Mouse (Mus musculus): ENCODE data around the gene Serpinh1. TPM values are rescaled to one million over a fixed set of nuclear protein-coding genes. Genes with fewer than 3 reads are reported as not detected.

Serpinh1 gene
- total RNA-seq, 1 experiment from 2014 or later: 364 TPM

GRCm38 (mm10) chr7:99328847-99329246 is 24.2 kb downstream of the Serpinh1 start:
- DNase-seq: no peak

GRCm38 (mm10) chr7:99326128-99326527 is 26.9 kb downstream of the Serpinh1 start:
- no peak for DNase-seq

- DNase-seq: no peak
Observed at GRCm38 (mm10) chr7:99324810-99325209, 28.2 kb downstream of the Serpinh1 start.

GRCm38 (mm10) chr7:99323321-99323700 is 29.7 kb downstream of the Serpinh1 start:
- no peak for DNase-seq

GRCm38 (mm10) chr7:99322691-99323320 is 30.2 kb downstream of the Serpinh1 start:
- no peak for DNase-seq

GRCm38 (mm10) chr7:99320524-99320923 is 32.5 kb downstream of the Serpinh1 start:
- DNase-seq: peak; percentile 80

- no peak for DNase-seq
Observed at GRCm38 (mm10) chr7:99317475-99317874, 35.6 kb downstream of the Serpinh1 start.

GRCm38 (mm10) chr7:99316207-99316606 is 36.8 kb downstream of the Serpinh1 start:
- DNase-seq: no peak

- no peak for DNase-seq
Observed at GRCm38 (mm10) chr7:99314565-99314964, 38.5 kb downstream of the Serpinh1 start.

- no peak for DNase-seq
Observed at GRCm38 (mm10) chr7:99313253-99313652, 39.8 kb downstream of the Serpinh1 start.

- DNase-seq: no peak
Observed at GRCm38 (mm10) chr7:99312671-99313143, 40.3 kb downstream of the Serpinh1 start.

- DNase-seq: no peak
Observed at GRCm38 (mm10) chr7:99312058-99312457, 41.0 kb downstream of the Serpinh1 start.

GRCm38 (mm10) chr7:99311433-99311832 is 41.6 kb downstream of the Serpinh1 start:
- DNase-seq: no peak

GRCm38 (mm10) chr7:99306640-99307039 is 46.4 kb downstream of the Serpinh1 start:
- no peak for DNase-seq

- DNase-seq: peak; percentile 43
Observed at GRCm38 (mm10) chr7:99305688-99306087, 47.4 kb downstream of the Serpinh1 start.

- peak; percentile 95 for DNase-seq
Observed at GRCm38 (mm10) chr7:99304949-99305372, 48.1 kb downstream of the Serpinh1 start.

GRCm38 (mm10) chr7:99304029-99304428 is 49.0 kb downstream of the Serpinh1 start:
- no peak for DNase-seq

GRCm38 (mm10) chr7:99300650-99301175 is 52.3 kb downstream of the Serpinh1 start:
- no peak for DNase-seq

Other genes starting within 250 kb of the Serpinh1 start
- 33.7 and 42.3 TPM in 2 replicates for gene Uvrag, start 212.1 kb downstream of the Serpinh1 start, total RNA-seq (2021)
- 831 and 917 TPM in 2 replicates for gene Dgat2, start 170.5 kb downstream of the Serpinh1 start, total RNA-seq (2021)
- gene Mogat2, start 114.6 kb downstream of the Serpinh1 start, total RNA-seq (2021): 0.41 TPM in 1 of 2 replicates, not detected in the other
- gene Map6, start 85.8 kb downstream of the Serpinh1 start, total RNA-seq (2021): 7.0 and 11.9 TPM in 2 replicates
- 10.9 and 11.0 TPM in 2 replicates for gene Gdpd5, start 28.2 kb upstream of the Serpinh1 start, total RNA-seq (2021)
- 1.3 TPM in 2 replicates for gene Klhl35, start 112.8 kb upstream of the Serpinh1 start, total RNA-seq (2021)
- 563 and 690 TPM in 2 replicates for gene Rps3, start 130.5 kb upstream of the Serpinh1 start, total RNA-seq (2021)
- 48.9 and 57.9 TPM in 2 replicates for gene Arrb1, start 182.2 kb upstream of the Serpinh1 start, total RNA-seq (2021)